Mouse (Mus musculus) left cerebral cortex, adult 18-20 months (tissue): ENCODE measurements at regions not wholly inside any gene's neighbourhood (a gene's known extent, or its start where the extent isn't known, plus 50 kb on each side); places are given as distances from the start of the nearest gene placed in this dataset.

Source experiments
- DNase-seq, 2 experiments: peaks; one replicate each; pipeline ENCODE4 v3.0.0; 2021 to 2022; ENCODE audit warnings: low spot score in 2 of 2, mixed read lengths in 1 of 2

GRCm38 (mm10) chr7:121339942-121340341 is 51.7 kb upstream of the Hs3st2 start:
- no peak for DNase-seq
